Mouse (Mus musculus) cortical plate, adult 2 months (tissue): ENCODE measurements around the gene H2-T24. TPM values are rescaled to one million over a fixed set of nuclear protein-coding genes. Genes with fewer than 3 reads are reported as not detected.
A peak's percentile ranks its signal among the peaks of the same experiment; 100 is the strongest.
"Not testable (repeated sequence)": the region's sequence is repeated elsewhere in the genome, so short reads cannot be mapped to it uniquely, and the experiment has no call there.

Experiments
- H3K27ac ChIP-seq: fragments of 200-500 bp; 2 replicates; pipeline ENCODE4 v1.5.1; 2012; ENCODE audit warnings: low read length, control low read depth, inconsistent platforms; ENCODE audit not compliant: insufficient read depth
- H3K4me1 ChIP-seq: fragments of 200-500 bp; 2 replicates; pipeline ENCODE4 v1.6.1; 2011; ENCODE audit warnings: low read length; ENCODE audit not compliant: control insufficient read depth, insufficient read depth
- H3K4me3 ChIP-seq: fragments of 200-500 bp; 2 replicates; pipeline ENCODE4 v1.5.1; 2011; ENCODE audit warnings: mild to moderate bottlenecking, low read length, control low read depth; ENCODE audit not compliant: insufficient read depth
- CTCF ChIP-seq: fragments of 200-500 bp; IDR thresholded peaks from 2 replicates; pipeline ENCODE4 v1.5.1; 2011; ENCODE audit warnings: mild to moderate bottlenecking, control low read depth, low read length; ENCODE audit not compliant: insufficient read depth; ENCODE audit errors: extremely low read depth
- POLR2A ChIP-seq: fragments of 200-500 bp; IDR thresholded peaks from 2 replicates; pipeline ENCODE4 v1.6.1; 2011; ENCODE audit warnings: mild to moderate bottlenecking, low read length, control low read depth; ENCODE audit not compliant: insufficient read depth; ENCODE audit errors: extremely low read depth
- polyA plus RNA-seq: library from polyadenylated mRNA; depleted of rRNA; stranded (reverse); fragments of >200 nt; gene quantifications from 2 replicates; pipeline ENCODE4 v1.2.3, GENCODE M21; 2012; rRNA removed

The H2-T24 gene
- polyA plus RNA-seq, result 1.3 and 1.8 TPM in 2 replicates

GRCm38 (mm10) chr17:36020191-36021073 is at the start of gene H2-T24:
TSS of gene H2-T24 (minus strand) at chr17:36020560.
- no peak within 1 kb of the TSS for H3K4me3 ChIP-seq
- TF ChIP-seq POLR2A (no peak), CTCF (no peak)
- peak within 1 kb of the TSS; percentile 66 for H3K27ac ChIP-seq
- peaks cover 4% of the 10 kb centered on the region for H3K4me1 ChIP-seq

GRCm38 (mm10) chr17:36060829-36061228 is 40.5 kb upstream of the H2-T24 start:
- Histone ChIP-seq H3K4me1 (no peaks in the 10 kb centered on the region), H3K27ac (no peak overlapping the region), H3K4me3 (no peak overlapping the region)
- TF ChIP-seq CTCF, result peak; percentile 77
- no peak for TF ChIP-seq POLR2A

- H3K4me3 ChIP-seq, H3K4me1 ChIP-seq, H3K27ac ChIP-seq: not testable (repeated sequence)
Observed at GRCm38 (mm10) chr17:36058362-36058761, 38.0 kb upstream of the H2-T24 start, which contains the start of gene Gm11127. TSS of gene Gm11127 (minus strand) at chr17:36058371.

GRCm38 (mm10) chr17:36057927-36058326 is 37.6 kb upstream of the H2-T24 start:
- H3K4me1 ChIP-seq, H3K27ac ChIP-seq, H3K4me3 ChIP-seq: not testable (repeated sequence)

- peak overlapping the region; percentile 45; the same call in 1 of the 2 replicates for H3K4me3 ChIP-seq
- no peak overlapping the region for H3K27ac ChIP-seq
- H3K4me1 ChIP-seq, result no peaks in the 10 kb centered on the region
- TF ChIP-seq POLR2A (no peak), CTCF (no peak)
Observed at GRCm38 (mm10) chr17:36043286-36043685, 22.9 kb upstream of the H2-T24 start.

GRCm38 (mm10) chr17:36042610-36043169 is 22.3 kb upstream of the H2-T24 start, which contains the start of the genes H2-T22 and Gm6034:
TSS of gene H2-T22 (minus strand) at chr17:36042747.
TSS of gene Gm6034 (plus strand) at chr17:36042961.
- H3K27ac ChIP-seq, H3K4me1 ChIP-seq: not testable (repeated sequence)
- H3K4me3 ChIP-seq, result peak within 1 kb of the TSS; percentile 45
- TF ChIP-seq POLR2A, result peak; percentile 79

- H3K27ac ChIP-seq, H3K4me1 ChIP-seq: not testable (repeated sequence)
- H3K4me3 ChIP-seq, result peak overlapping the region; percentile 45
Observed at GRCm38 (mm10) chr17:36042055-36042454, 21.7 kb upstream of the H2-T24 start.

- H3K4me1 ChIP-seq, H3K4me3 ChIP-seq, H3K27ac ChIP-seq: not testable (repeated sequence)
Observed at GRCm38 (mm10) chr17:36040604-36041003, 20.2 kb upstream of the H2-T24 start.

GRCm38 (mm10) chr17:36036126-36036525 is 15.8 kb upstream of the H2-T24 start:
- not testable (repeated sequence) for H3K4me1 ChIP-seq, H3K4me3 ChIP-seq, H3K27ac ChIP-seq

- not testable (repeated sequence) for H3K27ac ChIP-seq, H3K4me1 ChIP-seq, H3K4me3 ChIP-seq
- peak; percentile 34 for TF ChIP-seq CTCF
Observed at GRCm38 (mm10) chr17:36035010-36035638, 14.8 kb upstream of the H2-T24 start.

- H3K4me3 ChIP-seq, H3K27ac ChIP-seq, H3K4me1 ChIP-seq: not testable (repeated sequence)
Observed at GRCm38 (mm10) chr17:36034524-36034923, 14.2 kb upstream of the H2-T24 start.
